Mouse (Mus musculus) CH12.LX (cell line): Measurements from ENCODE around the gene Olfr417. TPM values are rescaled to one million over a fixed set of nuclear protein-coding genes. Genes with fewer than 3 reads are reported as not detected.
"Not testable (repeated sequence)": the region's sequence is repeated elsewhere in the genome, so short reads cannot be mapped to it uniquely, and the experiment has no call there.

Experiments used
- DNase-seq: peaks from one replicate; pipeline ENCODE4 v3.0.0-alpha.2; 2013; ENCODE audit errors: extremely low read depth
- H3K27ac ChIP-seq: 2 replicates; pipeline ENCODE4 v1.5.1; 2012; ENCODE audit warnings: low read depth, mild to moderate bottlenecking, control low read depth, moderate library complexity; ENCODE audit not compliant: insufficient read depth
- H3K27me3 ChIP-seq: replicated peaks from 2 replicates; pipeline ENCODE3; 2012; ENCODE audit warnings: inconsistent platforms
- H3K36me3 ChIP-seq, 2 experiments: replicated peaks in 1 of 2; 2 replicates each; pipeline versions ENCODE3 to v1.6.1; 2012; ENCODE audit warnings: inconsistent platforms in 1 of 2, low read length in 1 of 2, mild to moderate bottlenecking in 1 of 2, mixed read lengths in 1 of 2, moderate library complexity in 1 of 2; ENCODE audit not compliant: control insufficient read depth in 1 of 2, insufficient read depth in 1 of 2
- H3K4me1 ChIP-seq, 2 experiments: 2 replicates each; pipeline ENCODE4 v1.6.1; 2012; ENCODE audit warnings: inconsistent platforms in 1 of 2, moderate library complexity in 1 of 2; ENCODE audit not compliant: insufficient read depth in 2 of 2, control insufficient read depth in 1 of 2
- H3K4me2 ChIP-seq: 2 replicates; pipeline ENCODE4 v1.6.1; 2012; ENCODE audit warnings: low read depth, mild to moderate bottlenecking, control low read depth; ENCODE audit not compliant: poor library complexity, insufficient read depth, severe bottlenecking
- H3K4me3 ChIP-seq, 3 experiments: fragments of 150-350 bp in 1 of 3; sonication (generic) in 1 of 3; replicated peaks in 1 of 3; 2 replicates each; pipeline versions ENCODE3 to v1.5.1; 2011 to 2012; ENCODE audit warnings: low read depth in 2 of 3, low read length in 2 of 3, mild to moderate bottlenecking in 2 of 3, moderate library complexity in 2 of 3, control low read depth in 1 of 3, improper control_type of control experiment in 1 of 3, inconsistent platforms in 1 of 3, mixed read lengths in 1 of 3; ENCODE audit not compliant: poor library complexity in 1 of 3
- H3K79me2 ChIP-seq: replicated peaks from 2 replicates; pipeline ENCODE4 v1.6.1; 2012; ENCODE audit warnings: mild to moderate bottlenecking, moderate library complexity; ENCODE audit not compliant: control insufficient read depth, poor library complexity, insufficient read depth, severe bottlenecking; ENCODE audit errors: extremely low read depth
- H3K9ac ChIP-seq: 2 replicates; pipeline ENCODE4 v1.6.1; 2012; ENCODE audit warnings: low read depth, mild to moderate bottlenecking, control low read depth, moderate library complexity; ENCODE audit not compliant: insufficient read depth
- H3K9me3 ChIP-seq: replicated peaks from 2 replicates; pipeline ENCODE3; 2012; ENCODE audit warnings: low read length, inconsistent platforms, mixed read lengths
- EP300 ChIP-seq: IDR thresholded peaks from 2 replicates; pipeline ENCODE4 v1.6.1; 2011; ENCODE audit warnings: low read length, improper control_type of control experiment
- JUN ChIP-seq: IDR thresholded peaks from 2 replicates; pipeline ENCODE4 v1.6.1; 2011; ENCODE audit warnings: low read depth, mild to moderate bottlenecking, low read length, improper control_type of control experiment, moderate library complexity; ENCODE audit not compliant: insufficient read depth
- JUND ChIP-seq: conservative IDR thresholded peaks from 2 replicates; pipeline ENCODE4 v1.6.1; 2011; ENCODE audit warnings: low read depth, low read length, improper control_type of control experiment
- MAFK ChIP-seq: IDR thresholded peaks from 2 replicates; pipeline ENCODE4 v1.6.1; 2011; ENCODE audit warnings: low read length, improper control_type of control experiment; ENCODE audit not compliant: insufficient replicate concordance
- MAX ChIP-seq: IDR thresholded peaks from 2 replicates; pipeline ENCODE4 v1.6.1; 2011; ENCODE audit warnings: low read length, improper control_type of control experiment
- MEF2A ChIP-seq: IDR thresholded peaks from 2 replicates; pipeline ENCODE4 v1.6.1; 2014; ENCODE audit warnings: low read depth, mild to moderate bottlenecking, inconsistent platforms, low read length, improper control_type of control experiment, borderline replicate concordance
- PAX5 ChIP-seq: IDR thresholded peaks from 2 replicates; pipeline ENCODE4 v1.6.1; 2012; ENCODE audit warnings: low read length, inconsistent platforms, mixed read lengths
- POLR2A ChIP-seq: IDR thresholded peaks from 2 replicates; pipeline ENCODE4 v1.6.1; 2011; ENCODE audit warnings: low read depth, mild to moderate bottlenecking, improper control_type of control experiment, low read length
- USF2 ChIP-seq: conservative IDR thresholded peaks from 2 replicates; pipeline ENCODE4 v1.6.1; 2011; ENCODE audit warnings: low read depth, low read length, improper control_type of control experiment
- ZNF384 ChIP-seq: IDR thresholded peaks from 2 replicates; pipeline ENCODE4 v1.6.1; 2012; ENCODE audit warnings: low read depth, low read length, improper control_type of control experiment, inconsistent platforms
- dilution Hi-C: fragments of 300-500 bp; cut with MboI; formaldehyde crosslinking; loops from 2 replicates; pipeline ENCODE4 v1.14.3; 2020; ENCODE audit warnings: low sequenced_read_pairs; ENCODE audit not compliant: extremely low pct_unique_long_range_greater_than_20kb, extremely low pct_ligation_motif_present
- in situ Hi-C: fragments of 300-500 bp; cut with MboI; formaldehyde crosslinking; loops from 3 replicates; pipeline ENCODE4 v1.14.3; 2019; ENCODE audit warnings: low sequenced_read_pairs, low pct_ligation_motif_present, low pct_unique_long_range_greater_than_20kb, mixed read lengths
- polyA plus RNA-seq: library from polyadenylated mRNA; unstranded; fragments of >175 nt; gene quantifications from 2 replicates; pipeline ENCODE4 v1.2.1, GENCODE M21; 2012; ENCODE audit warnings: low read depth; ENCODE audit not compliant: insufficient read length
- total RNA-seq, 2 experiments: library from RNA; depleted of rRNA; stranded (reverse); fragments of 300-350 nt in 1 of 2; fragments of >200 nt in 1 of 2; gene quantifications; 2 replicates each; pipeline ENCODE4 v1.2.3; 2012 to 2014

Olfr417 gene
- total and polyA plus RNA-seq, 3 experiments = not detected

DNA sequence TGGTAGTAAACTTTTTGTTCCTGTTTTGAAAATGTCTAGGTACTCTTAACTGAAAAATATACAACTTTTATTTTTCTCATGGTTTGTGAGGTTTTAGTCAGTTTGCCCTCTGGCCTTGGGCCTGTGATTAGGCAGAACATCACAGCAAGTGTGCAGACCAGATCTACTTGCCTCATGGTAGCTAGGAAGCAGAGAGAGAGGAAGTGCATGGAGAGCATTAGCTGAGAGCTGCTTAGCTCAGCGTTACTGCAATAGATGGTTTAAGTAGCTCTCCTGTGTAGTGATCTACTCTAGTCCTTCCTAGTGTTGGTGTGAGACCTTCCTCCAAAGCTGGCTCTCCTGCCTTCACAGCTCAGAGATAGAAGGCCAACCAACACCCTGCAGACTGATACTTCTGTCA, 11.3 kb upstream of the Olfr417 start:
- H3K4me3 ChIP-seq, H3K36me3 ChIP-seq, H3K27me3 ChIP-seq, H3K79me2 ChIP-seq, H3K4me2 ChIP-seq, H3K9ac ChIP-seq, H3K9me3 ChIP-seq, dilution Hi-C loops, in situ Hi-C loops, H3K27ac ChIP-seq, DNase-seq, H3K4me1 ChIP-seq: not testable (repeated sequence)

GRCm38 (mm10) chr1:174354640-174355039, 10.3 kb upstream of the Olfr417 start:
- Histone ChIP-seq H3K27ac (no peak overlapping the region), H3K9ac (no peak overlapping the region), H3K36me3 (no peaks in the 10 kb centered on the region), H3K79me2 (no peaks in the 10 kb centered on the region), H3K9me3 (no peaks in the 10 kb centered on the region), H3K4me1 (no peaks in the 10 kb centered on the region), H3K4me3 (no peak overlapping the region), H3K4me2 (no peak overlapping the region), H3K27me3 (no peaks in the 10 kb centered on the region)
- no peak for DNase-seq
- in situ Hi-C loops (no loop called here), dilution Hi-C loops (no loop called here)
- no peak for TF ChIP-seq MAX

GRCm38 (mm10) chr1:174373799-174374198, 8.9 kb downstream of the Olfr417 start:
- in situ Hi-C loops (no loop called here), dilution Hi-C loops (no loop called here)
- TF ChIP-seq MAFK = no peak
- no peak for TF ChIP-seq JUND
- H3K36me3 ChIP-seq = no peaks in the 10 kb centered on the region
- H3K9ac ChIP-seq = no peak overlapping the region
- H3K27ac ChIP-seq = no peak overlapping the region
- H3K79me2 ChIP-seq = no peaks in the 10 kb centered on the region
- H3K4me1 ChIP-seq = no peaks in the 10 kb centered on the region
- no peak overlapping the region for H3K4me3 ChIP-seq
- DNase-seq = no peak
- no peak overlapping the region for H3K4me2 ChIP-seq
- H3K9me3 ChIP-seq = no peaks in the 10 kb centered on the region
- H3K27me3 ChIP-seq = no peaks in the 10 kb centered on the region

DNA sequence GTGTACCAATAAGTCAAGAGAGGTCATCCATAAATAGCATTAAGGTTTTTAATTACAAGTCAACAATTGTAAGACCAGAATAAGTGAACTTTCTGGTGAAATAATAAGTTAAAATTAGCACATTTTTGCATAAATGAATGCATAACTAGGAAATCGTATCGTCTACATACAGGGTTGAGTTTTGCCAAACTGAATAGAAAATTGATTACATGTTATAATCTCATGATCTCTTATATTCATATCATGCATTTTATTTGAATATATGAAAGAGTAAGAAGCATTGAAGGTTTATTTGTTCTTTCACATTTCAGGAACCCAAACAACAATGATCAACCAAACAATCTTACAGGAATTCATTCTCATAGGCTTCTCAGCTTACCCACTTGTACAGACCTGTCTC, 25.8 kb downstream of the Olfr417 start, which contains the start of gene Olfr248:
Gene Olfr248, plus strand, starts transcription at position 301 of the 400 bp plus-strand sequence.
- in situ Hi-C loops = no loop called here
- TF ChIP-seq EP300 = no peak
- no peak for TF ChIP-seq USF2
- no peak for TF ChIP-seq POLR2A
- no peak for TF ChIP-seq MEF2A
- TF ChIP-seq PAX5 = no peak
- no peak for TF ChIP-seq JUN
- no peak for TF ChIP-seq ZNF384
- Histone ChIP-seq H3K27me3 (no peaks in the 10 kb centered on the region), H3K4me1 (no peaks in the 10 kb centered on the region), H3K36me3 (no peaks in the 10 kb centered on the region), H3K9ac (no peak within 1 kb of the TSS), H3K4me2 (no peak within 1 kb of the TSS), H3K9me3 (no peaks in the 10 kb centered on the region), H3K79me2 (no peaks in the 10 kb centered on the region), H3K4me3 (no peak within 1 kb of the TSS), H3K27ac (no peak within 1 kb of the TSS)
- dilution Hi-C loops = no loop called here
- no peak for DNase-seq
